Mouse (Mus musculus): Measurements from ENCODE around the gene Slc34a3.

The Slc34a3 gene

DNA sequence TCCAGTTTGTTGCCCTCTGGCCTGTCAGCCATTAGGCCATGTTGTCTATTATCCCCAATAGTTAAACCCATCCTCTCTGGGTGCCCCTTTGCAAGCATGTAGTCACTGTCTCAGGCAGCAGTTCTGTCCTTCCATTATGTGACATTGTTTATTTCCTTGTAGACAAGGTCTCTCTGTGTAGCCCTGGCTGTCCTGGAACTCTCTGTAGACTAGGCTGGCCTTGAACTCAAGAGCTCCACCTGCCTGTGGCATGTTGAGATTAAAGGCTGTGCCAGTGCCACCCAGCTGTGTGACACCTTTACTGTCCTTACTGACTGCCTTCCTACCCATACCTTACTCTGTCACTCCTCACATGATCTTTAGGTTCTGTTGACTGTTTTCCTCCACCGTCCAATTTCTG is 18.2 kb upstream of the Slc34a3 start:
- intact Hi-C loops (cut with DNase I): no loop called here

DNA sequence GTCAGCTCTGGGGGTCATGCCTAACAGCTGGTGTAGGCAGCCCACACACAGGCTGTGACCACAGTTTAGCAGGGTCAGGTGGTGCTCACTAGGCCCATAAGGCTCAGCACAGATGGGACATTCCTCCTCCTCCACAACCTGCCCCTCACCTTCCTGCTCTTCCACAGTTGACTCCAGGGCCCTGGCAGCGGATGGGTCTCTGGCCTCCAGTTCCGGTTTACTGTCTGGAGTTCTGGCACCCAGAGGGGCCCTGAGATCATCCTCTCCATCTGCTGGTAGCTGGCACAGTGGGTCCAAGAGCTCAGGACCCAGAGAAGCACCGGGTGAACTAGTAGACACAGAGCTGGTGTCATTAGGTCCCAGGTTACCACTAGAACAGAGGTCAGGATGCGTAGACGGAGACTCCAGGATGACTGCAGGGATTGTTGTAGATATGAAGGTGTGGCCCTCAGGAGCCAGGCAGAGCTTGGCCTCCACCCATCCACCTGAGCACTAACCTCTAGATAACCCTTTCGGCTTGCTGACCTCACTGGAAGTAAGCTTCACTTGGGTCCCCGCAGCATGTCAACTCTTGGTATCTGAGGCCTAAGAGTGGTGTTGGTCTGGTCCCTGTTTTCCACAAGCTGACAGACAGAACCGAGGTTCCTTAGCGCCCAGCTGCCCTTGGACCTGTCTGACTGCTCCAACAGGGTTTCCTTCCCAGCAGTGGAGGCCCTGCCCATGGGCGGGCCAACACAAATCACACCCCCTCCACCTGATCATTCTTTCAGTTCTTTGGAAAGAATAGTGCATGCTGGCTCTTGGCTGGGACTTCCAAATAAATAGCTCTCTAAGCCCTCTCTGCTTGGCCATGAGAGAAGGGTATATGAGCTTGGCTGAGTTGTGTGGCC is 12.3 kb upstream of the Slc34a3 start, which contains the start of gene AL732309.1:
Gene AL732309.1 (minus strand): TSS at position 681 of the 890 bp plus-strand sequence.
- intact Hi-C loops (cut with DNase I): no loop called here

- intact Hi-C loops (cut with DNase I): no loop called here
Observed at GRCm38 (mm10) chr2:25244144-25244543, 10.0 kb upstream of the Slc34a3 start.

- intact Hi-C loops (cut with DNase I): no loop called here
Observed at GRCm38 (mm10) chr2:25243342-25243741, 9.2 kb upstream of the Slc34a3 start.

GRCm38 (mm10) chr2:25242101-25242506 is 7.9 kb upstream of the Slc34a3 start, which contains the start of the genes Rnf208 and Cysrt1:
Gene Rnf208 (plus strand): TSS chr2:25242255.
Gene Cysrt1 (minus strand): TSS chr2:25242452.
- intact Hi-C loops (cut with DNase I): no loop called here

DNA sequence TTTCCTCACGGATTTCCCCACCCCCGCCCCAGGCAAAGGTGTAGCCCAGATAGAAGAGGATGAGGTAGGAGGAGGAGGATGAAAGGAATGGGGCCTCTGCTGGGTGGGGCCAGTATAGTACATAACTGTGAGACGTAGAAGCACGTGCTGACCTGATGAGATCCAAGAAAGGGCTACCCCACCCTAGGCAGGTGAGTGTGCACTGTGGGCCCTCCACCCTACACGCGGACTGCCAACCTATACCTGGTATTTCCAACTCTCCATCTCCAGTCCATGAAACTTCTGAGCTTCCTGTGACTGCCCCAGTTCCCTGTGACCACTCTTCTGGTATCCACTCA is 7.2 kb upstream of the Slc34a3 start:
- intact Hi-C loops (cut with DNase I): no loop called here

GRCm38 (mm10) chr2:25240723-25241437 is 6.7 kb upstream of the Slc34a3 start:
- intact Hi-C loops (cut with DNase I): no loop called here

GRCm38 (mm10) chr2:25240310-25240709 is 6.1 kb upstream of the Slc34a3 start:
- intact Hi-C loops (cut with DNase I): no loop called here

GRCm38 (mm10) chr2:25239766-25240165 is 5.6 kb upstream of the Slc34a3 start:
- intact Hi-C loops (cut with DNase I): no loop called here

DNA sequence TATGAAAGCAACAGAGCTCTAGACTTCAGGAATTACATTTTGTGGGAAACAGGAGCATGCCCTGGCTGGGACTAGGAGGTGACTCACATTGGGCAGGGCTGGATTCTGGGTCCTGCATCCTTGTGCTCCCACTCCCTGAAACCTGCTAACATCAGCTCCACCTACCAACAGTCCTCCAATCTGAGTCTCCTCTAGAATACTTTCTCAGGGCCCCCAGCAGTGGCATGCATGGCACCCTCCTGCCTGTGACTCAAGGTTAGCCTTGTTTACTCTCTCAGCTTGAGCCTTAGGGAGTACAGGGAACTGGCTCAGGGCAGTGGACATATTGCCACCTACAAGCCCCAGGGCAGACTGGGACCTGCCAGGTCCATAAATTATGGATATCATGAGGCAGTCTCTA is 3.9 kb upstream of the Slc34a3 start:
- intact Hi-C loops (cut with DNase I): no loop called here

- intact Hi-C loops (cut with DNase I): no loop called here
Observed at GRCm38 (mm10) chr2:25237522-25237921, 3.4 kb upstream of the Slc34a3 start.

DNA sequence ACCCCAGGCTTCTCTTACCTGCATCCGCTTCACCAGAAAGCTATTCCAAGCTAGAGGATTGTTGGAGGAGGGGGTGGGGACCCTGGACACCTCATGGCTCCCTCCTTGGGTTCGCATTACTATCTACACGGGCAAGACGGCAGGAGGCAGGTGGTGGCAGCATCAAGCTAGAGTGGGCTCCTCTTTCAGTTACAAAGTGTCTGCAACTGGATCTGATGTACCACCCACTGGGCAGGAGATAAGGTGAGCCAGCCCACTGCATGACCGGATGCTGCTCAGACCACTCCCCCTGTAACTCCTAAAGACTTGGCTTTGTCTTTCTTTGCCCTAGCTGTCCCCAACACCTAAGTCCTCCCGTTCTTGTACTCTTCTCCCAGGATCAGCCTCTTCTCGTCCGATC is 2.5 kb upstream of the Slc34a3 start, which contains the start of gene Rnf224:
Gene Rnf224 (minus strand): TSS at position 174 of the 400 bp plus-strand sequence.
- intact Hi-C loops (cut with DNase I): no loop called here

GRCm38 (mm10) chr2:25234551-25235220 is 522 bp upstream of the Slc34a3 start:
- intact Hi-C loops (cut with DNase I): no loop called here

DNA sequence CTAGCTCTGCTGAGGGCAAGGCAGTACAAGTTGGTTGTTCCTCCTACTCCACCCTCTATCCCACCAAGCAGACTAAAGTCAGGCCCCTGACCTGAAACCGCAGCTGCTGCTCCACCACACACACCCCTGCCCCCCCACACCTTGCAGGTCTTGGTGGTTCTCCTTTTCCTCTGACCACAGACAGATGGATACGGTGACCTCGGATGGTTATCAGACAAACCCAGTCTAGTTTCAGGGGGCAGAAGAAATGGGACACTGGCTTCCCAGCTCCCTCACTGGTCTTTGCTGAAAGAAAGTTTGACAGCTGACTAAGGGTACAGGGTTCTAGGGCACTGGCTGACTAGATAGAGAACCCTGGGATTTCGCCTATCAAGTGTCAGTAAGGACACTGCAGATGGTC is 743 bp downstream of the Slc34a3 start:
- intact Hi-C loops (cut with DNase I): no loop called here

GRCm38 (mm10) chr2:25231038-25231437 is 3.1 kb downstream of the Slc34a3 start:
- intact Hi-C loops (cut with DNase I): no loop called here

- intact Hi-C loops (cut with DNase I): no loop called here
Observed at GRCm38 (mm10) chr2:25230581-25230980, 3.6 kb downstream of the Slc34a3 start.

GRCm38 (mm10) chr2:25229582-25229981 is 4.6 kb downstream of the Slc34a3 start:
- intact Hi-C loops (cut with DNase I): no loop called here

GRCm38 (mm10) chr2:25228995-25229530 is 5.1 kb downstream of the Slc34a3 start:
- intact Hi-C loops (cut with DNase I): loop anchor here (1.0 kb wide), 1 partner anchor 36 kb away; no protein-coding TSS in a partner anchor

DNA sequence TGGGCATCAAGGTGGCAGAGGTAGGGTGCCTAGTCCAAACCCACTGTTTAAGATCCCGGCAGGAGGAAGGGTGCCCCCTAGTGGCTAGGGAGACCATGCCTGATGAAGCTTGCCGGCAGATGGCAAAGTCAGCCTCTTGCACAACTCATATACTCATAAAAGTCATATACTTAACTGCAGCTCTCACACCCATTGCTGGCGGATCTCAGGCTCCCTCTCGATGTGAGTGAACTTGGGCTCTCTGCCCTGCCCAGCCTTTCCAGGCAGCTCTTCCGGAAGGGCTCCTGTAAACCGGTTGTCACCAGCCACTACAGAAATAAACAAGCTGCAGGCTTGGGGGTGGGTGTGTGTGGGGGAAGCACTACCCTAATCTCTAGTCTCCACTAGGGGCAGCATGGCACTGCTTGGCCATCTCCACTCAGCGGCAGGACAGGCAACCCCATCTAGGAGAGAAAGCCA is 5.7 kb downstream of the Slc34a3 start:
- intact Hi-C loops (cut with DNase I): loop anchor here (1.0 kb wide), 1 partner anchor 35 kb away; no protein-coding TSS in a partner anchor

GRCm38 (mm10) chr2:25227406-25227805 is 6.8 kb downstream of the Slc34a3 start:
- intact Hi-C loops (cut with DNase I): no loop called here

GRCm38 (mm10) chr2:25226864-25227263 is 7.3 kb downstream of the Slc34a3 start:
- intact Hi-C loops (cut with DNase I): no loop called here
